In genomic region chr13:103201016-103201760, GRCm38 (mm10) we compare ENCODE assay signal across 33 mouse cellular contexts.
DNase-seq lines count a peak whose midpoint lies in the region; ATAC-seq and TF ChIP-seq lines count a peak whose summit lies in the region.
"Had no signal": no experiment of that assay in that cellular context is flagged by ENCODE, and none has a peak within 500 bp of the region (broad histone marks: within the 10 kb centered on the region; RNA-seq: fewer than 3 reads in every experiment).

No protein-coding gene starts in this region.

- DNase-seq in cerebellum, postnatal 10 days, result peak; percentile 52 to 56
- no peak for DNase-seq in cerebellum, adult 11 months
- peak; percentile 24 for DNase-seq in kidney, adult 9 months
- DNase-seq in hindbrain, embryonic 11.5 days (ENCODE audit: low spot score), result no peak
- DNase-seq in frontal cortex, adult 2 months (ENCODE audit: extremely low spot score in 1 of 2, low spot score in 1 of 2), result no peak
- DNase-seq: adrenal gland, adult 8-10 months; cerebellum, adult 8-10 months; forebrain, postnatal 0 days; gastrocnemius, postnatal 10 days; heart, postnatal 36 days; kidney, postnatal 25 days; right cerebral cortex, postnatal 25 days; spleen, adult 18-20 months; thymus, adult 18-20 months; thymus, postnatal 36 days had no signal

- no peak for TF ChIP-seq CTCF in cortical plate, adult 2 months (IDR thresholded peaks at IDR 0.05; ENCODE audit: extremely low read depth, insufficient read depth, low read length)

- TF ChIP-seq POLR2A in cortical plate, adult 2 months (IDR thresholded peaks at IDR 0.05; ENCODE audit: extremely low read depth, insufficient read depth, low read length), result no peak
- no peak for TF ChIP-seq POLR2A in myocyte (IDR thresholded peaks at IDR 0.05; ENCODE audit: insufficient read length, low read depth)

- H3K27ac ChIP-seq in kidney, embryonic 14.5 days (ENCODE audit: low read depth, low read length), result no peak overlapping the region
- H3K27ac ChIP-seq in cortical plate, adult 2 months (ENCODE audit: insufficient read depth, low read length), result peak overlapping the region; percentile 65
- no peak overlapping the region for H3K27ac ChIP-seq in hindbrain, embryonic 11.5 days (ENCODE audit: low read depth, low read length)
- H3K27ac ChIP-seq: embryonic facial prominence, embryonic 13.5 days; forebrain, embryonic 12.5 days; hindbrain, embryonic 14.5 days; kidney, embryonic 15.5 days; limb, embryonic 12.5 days; lung, embryonic 15.5 days; midbrain, embryonic 12.5 days; stomach, postnatal 0 days had no signal

- no peaks in the 10 kb centered on the region for H3K27me3 ChIP-seq in kidney, embryonic 14.5 days (ENCODE audit: control insufficient read depth, insufficient read depth, low read length)
- H3K27me3 ChIP-seq in myocyte (ENCODE audit: control insufficient read depth, insufficient read depth, insufficient read length), result no peaks in the 10 kb centered on the region
- H3K27me3 ChIP-seq in hindbrain, embryonic 11.5 days (ENCODE audit: control insufficient read depth, insufficient read depth, low read length), result no peaks in the 10 kb centered on the region
- H3K27me3 ChIP-seq: embryonic facial prominence, embryonic 13.5 days; forebrain, embryonic 12.5 days; kidney, embryonic 15.5 days; limb, embryonic 12.5 days; lung, embryonic 15.5 days; midbrain, embryonic 12.5 days had no signal

- no peak overlapping the region for H3ac ChIP-seq in myocyte (ENCODE audit: control insufficient read depth, insufficient read length)

- ATAC-seq in kidney, embryonic 14.5 days (ENCODE audit: low FRiP score, low TSS enrichment), result no peak
- ATAC-seq in hindbrain, embryonic 11.5 days (ENCODE audit: low FRiP score), result no peak
- ATAC-seq: activated CD4-positive, CD25-positive, alpha-beta regulatory T cell, adult 4 months; CD4-positive, CD25-positive, alpha-beta regulatory T cell, adult 4 months; forebrain, postnatal 0 days; intestine, postnatal 0 days had no signal

- no peaks in the 10 kb centered on the region for H3K4me1 ChIP-seq in kidney, embryonic 14.5 days (ENCODE audit: control insufficient read depth, insufficient read depth, low read length)
- peaks cover 7% of the 10 kb centered on the region for H3K4me1 ChIP-seq in cortical plate, adult 2 months (ENCODE audit: control insufficient read depth, insufficient read depth, low read length)
- H3K4me1 ChIP-seq in hindbrain, embryonic 11.5 days (replicated peaks; ENCODE audit: control insufficient read depth, insufficient read depth, low read length), result no peaks in the 10 kb centered on the region
- H3K4me1 ChIP-seq: lung, embryonic 15.5 days; midbrain, embryonic 12.5 days had no signal

- H3K4me3 ChIP-seq in kidney, embryonic 14.5 days (ENCODE audit: low read length), result no peak overlapping the region
- H3K4me3 ChIP-seq in cortical plate, adult 2 months (ENCODE audit: insufficient read depth, low read length), result no peak overlapping the region
- H3K4me3 ChIP-seq in myocyte, result no peak overlapping the region
- no peak overlapping the region for H3K4me3 ChIP-seq in hindbrain, embryonic 11.5 days (ENCODE audit: low read depth, low read length)
- H3K4me3 ChIP-seq: embryonic facial prominence, embryonic 13.5 days; erythroblast, embryonic 14.5 days; forebrain, embryonic 12.5 days; kidney, embryonic 15.5 days; left cerebral cortex, adult 2 months; limb, embryonic 12.5 days; lung, embryonic 15.5 days; midbrain, embryonic 12.5 days had no signal

- no peak overlapping the region for H3K4me2 ChIP-seq in kidney, embryonic 14.5 days (replicated peaks; ENCODE audit: low read depth, low read length)
- H3K4me2 ChIP-seq in myocyte (ENCODE audit: low read depth), result peak overlapping the region; percentile 53
- no peak overlapping the region for H3K4me2 ChIP-seq in hindbrain, embryonic 11.5 days (replicated peaks; ENCODE audit: low read depth, low read length)
- H3K4me2 ChIP-seq: embryonic facial prominence, embryonic 13.5 days; forebrain, embryonic 12.5 days; heart, embryonic 11.5 days; hindbrain, embryonic 14.5 days; kidney, embryonic 15.5 days; limb, embryonic 12.5 days; liver, embryonic 11.5 days; lung, embryonic 15.5 days; midbrain, embryonic 12.5 days had no signal

- H3K36me3 ChIP-seq in kidney, embryonic 14.5 days (ENCODE audit: control insufficient read depth, insufficient read depth, low read length), result no peaks in the 10 kb centered on the region
- no peaks in the 10 kb centered on the region for H3K36me3 ChIP-seq in myocyte (ENCODE audit: control insufficient read depth, insufficient read depth)
- no peaks in the 10 kb centered on the region for H3K36me3 ChIP-seq in hindbrain, embryonic 11.5 days (ENCODE audit: control insufficient read depth, insufficient read depth, low read length)
- H3K36me3 ChIP-seq: embryonic facial prominence, embryonic 13.5 days; forebrain, embryonic 12.5 days; kidney, embryonic 15.5 days; limb, embryonic 12.5 days; lung, embryonic 15.5 days; midbrain, embryonic 12.5 days had no signal

- 71% methylated on average over 10 of the region's 10 CpGs for whole genome bisulfite sequencing in kidney, embryonic 14.5 days
- WGBS in hindbrain, embryonic 11.5 days, result 68% methylated on average over 10 of the region's 10 CpGs

- no peaks in the 10 kb centered on the region for H3K9me3 ChIP-seq in kidney, embryonic 14.5 days (ENCODE audit: control insufficient read depth, low read length)
- H3K9me3 ChIP-seq in hindbrain, embryonic 11.5 days (ENCODE audit: control insufficient read depth, low read length), result no peaks in the 10 kb centered on the region
- H3K9me3 ChIP-seq: embryonic facial prominence, embryonic 13.5 days; forebrain, embryonic 12.5 days; kidney, embryonic 15.5 days; limb, embryonic 12.5 days; lung, embryonic 15.5 days; midbrain, embryonic 12.5 days had no signal

- peaks cover 52% of the 10 kb centered on the region for H3K79me2 ChIP-seq in myocyte (ENCODE audit: control insufficient read depth, insufficient read depth)

- H3K9ac ChIP-seq in kidney, embryonic 14.5 days (ENCODE audit: low read depth, low read length), result no peak overlapping the region
- no peak overlapping the region for H3K9ac ChIP-seq in hindbrain, embryonic 11.5 days (ENCODE audit: low read depth, low read length)
- H3K9ac ChIP-seq: embryonic facial prominence, embryonic 13.5 days; forebrain, embryonic 12.5 days; forebrain, postnatal 0 days; hindbrain, embryonic 14.5 days; kidney, embryonic 15.5 days; limb, embryonic 12.5 days; lung, embryonic 15.5 days; midbrain, embryonic 12.5 days had no signal

TF ChIP-seq in myocyte, 11 proteins besides CTCF, POLR2A, EP300 and RAD21:
- TF ChIP-seq TCF3 (IDR thresholded peaks at IDR 0.05; ENCODE audit: insufficient read length, low read depth) (no peak), CEBPB (IDR thresholded peaks at IDR 0.05; ENCODE audit: insufficient read depth, poor library complexity, severe bottlenecking) (no peak), E2F4 (IDR thresholded peaks at IDR 0.05; ENCODE audit: insufficient read depth) (no peak), REST (IDR thresholded peaks at IDR 0.05; ENCODE audit: insufficient read depth, insufficient read length) (no peak), SRF (IDR thresholded peaks at IDR 0.05; ENCODE audit: control insufficient read depth, insufficient read length, low read depth) (no peak), TCF12 (IDR thresholded peaks at IDR 0.05; ENCODE audit: insufficient read depth, poor library complexity, severe bottlenecking) (no peak), MYOG (IDR thresholded peaks at IDR 0.05; ENCODE audit: control insufficient read depth in 1 of 3, insufficient read depth in 1 of 3, insufficient read length in 2 of 3, low read depth in 2 of 3) (no peak), POLR2AphosphoS2 (IDR thresholded peaks at IDR 0.05; ENCODE audit: insufficient read length, low read depth) (no peak), MYOD1 (IDR thresholded peaks at IDR 0.05; ENCODE audit: control insufficient read depth in 1 of 3, insufficient read length in 2 of 3, low read depth in 2 of 3) (no peak), MAX (IDR thresholded peaks at IDR 0.05; ENCODE audit: low read depth) (no peak), USF1 (IDR thresholded peaks at IDR 0.05; ENCODE audit: low read depth) (no peak)

Comparison
In these comparisons a context has a peak if more than half of its experiments do, and no peak if none do; other contexts are left out.
1. DNase-seq: peak in cerebellum, postnatal 10 days (2 of 2) and kidney, adult 9 months (single experiment); none in cerebellum, adult 11 months (single experiment), hindbrain, embryonic 11.5 days (single experiment) and frontal cortex, adult 2 months (0 of 2).